Mouse (Mus musculus) kidney, embryonic 14.5 days (tissue): Measurements from ENCODE around the gene Ralb. TPM values are rescaled to one million over a fixed set of nuclear protein-coding genes. Genes with fewer than 3 reads are reported as not detected.

Source experiments
- ATAC-seq: fragments of 200-750 bp; cut with Nextera tagmentation; 2 replicates; pipeline ENCODE4 v1.8.0; 2017; ENCODE audit warnings: moderate number of reproducible peaks, mild to moderate bottlenecking, moderate TSS enrichment, moderate library complexity; ENCODE audit not compliant: low FRiP score, low TSS enrichment
- H3K27ac ChIP-seq: fragments of 300-500 bp; sonication (generic); 2 replicates; pipeline ENCODE4 v1.5.1; 2014; ENCODE audit warnings: low read depth, mild to moderate bottlenecking, low read length, moderate library complexity, mixed read lengths
- H3K27me3 ChIP-seq: fragments of 300-500 bp; sonication (generic); 2 replicates; pipeline ENCODE4 v1.6.1; 2014; ENCODE audit warnings: mild to moderate bottlenecking, low read length; ENCODE audit not compliant: control insufficient read depth, insufficient read depth
- H3K36me3 ChIP-seq: fragments of 300-500 bp; sonication (generic); 2 replicates; pipeline ENCODE4 v1.6.1; 2014; ENCODE audit warnings: low read length, mixed read lengths; ENCODE audit not compliant: control insufficient read depth, insufficient read depth
- H3K4me1 ChIP-seq: fragments of 300-500 bp; sonication (generic); 2 replicates; pipeline ENCODE4 v1.6.1; 2014; ENCODE audit warnings: low read length, mixed read lengths; ENCODE audit not compliant: control insufficient read depth, insufficient read depth
- H3K4me2 ChIP-seq: fragments of 300-500 bp; sonication (generic); replicated peaks from 2 replicates; pipeline ENCODE4 v1.6.1; 2014; ENCODE audit warnings: low read depth, mild to moderate bottlenecking, low read length
- H3K4me3 ChIP-seq: fragments of 300-500 bp; sonication (generic); 2 replicates; pipeline ENCODE4 v1.5.1; 2014; ENCODE audit warnings: mild to moderate bottlenecking, low read length
- H3K9ac ChIP-seq: fragments of 300-500 bp; sonication (generic); 2 replicates; pipeline ENCODE4 v1.6.1; 2014; ENCODE audit warnings: low read depth, mild to moderate bottlenecking, low read length, moderate library complexity
- H3K9me3 ChIP-seq: fragments of 300-500 bp; sonication (generic); 2 replicates; pipeline ENCODE4 v1.6.1; 2016; ENCODE audit warnings: low read length; ENCODE audit not compliant: control insufficient read depth
- WGBS: fragments of 180-500 bp; shearing (Covaris S2); extraction: QIAGEN DNeasy Blood & Tissue Kit; methylation state at CpG from one replicate; pipeline ENCODE4 v1.1.7; 2014; 5-methylcytosine and 5-hydroxymethylcytosine counted together
- polyA plus RNA-seq: library from polyadenylated mRNA; unstranded; fragments of >200 nt; fragmentation: Nextera tagmentation; extraction: Ambion mirVana; gene quantifications from 2 replicates; pipeline ENCODE4 v1.2.1, GENCODE M21; 2014

Ralb gene
- polyA plus RNA-seq, 1 experiment from 2014 or later: 123 TPM

GRCm38 (mm10) chr1:119518786-119519185 is 14.2 kb upstream of the Ralb start:
- Histone ChIP-seq H3K27ac (no peak overlapping the region), H3K4me2 (no peak overlapping the region), H3K36me3 (no peaks in the 10 kb centered on the region), H3K9me3 (no peaks in the 10 kb centered on the region), H3K9ac (no peak overlapping the region), H3K4me3 (no peak overlapping the region), H3K27me3 (no peaks in the 10 kb centered on the region), H3K4me1 (no peaks in the 10 kb centered on the region)
- ATAC-seq: no peak

DNA sequence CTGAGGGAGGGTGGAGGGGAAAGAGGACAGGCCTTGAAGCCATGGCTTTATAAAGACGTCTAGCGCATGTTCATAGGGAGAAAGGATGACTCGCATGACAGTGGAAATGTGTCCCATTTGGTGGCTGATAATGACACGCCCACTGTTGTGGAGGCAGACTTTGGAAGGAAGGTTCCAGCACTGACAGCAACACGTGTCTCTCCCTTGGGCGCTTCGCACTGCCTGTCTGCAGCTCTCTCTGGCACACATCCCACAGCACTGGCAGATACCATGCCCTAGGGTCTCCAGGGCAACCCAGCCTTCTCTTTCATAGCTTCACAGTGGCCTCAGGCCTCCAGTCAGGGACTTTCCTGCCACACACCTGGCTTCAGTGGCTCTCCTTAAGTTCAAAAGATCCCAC is 13.5 kb upstream of the Ralb start:
- H3K9me3 ChIP-seq: no peaks in the 10 kb centered on the region
- H3K4me2 ChIP-seq: no peak overlapping the region
- no peak overlapping the region for H3K9ac ChIP-seq
- no peak for ATAC-seq
- WGBS: 76% methylated on average over 7 of the region's 7 CpGs
- no peak overlapping the region for H3K27ac ChIP-seq
- no peaks in the 10 kb centered on the region for H3K27me3 ChIP-seq
- no peaks in the 10 kb centered on the region for H3K36me3 ChIP-seq
- no peak overlapping the region for H3K4me3 ChIP-seq
- H3K4me1 ChIP-seq: no peaks in the 10 kb centered on the region

GRCm38 (mm10) chr1:119510857-119511256 is 6.3 kb upstream of the Ralb start:
- 56% methylated on average over 8 of the region's 8 CpGs for WGBS
- H3K27ac ChIP-seq: peak overlapping the region; percentile 15; the same call in 1 of the 2 replicates
- no peak overlapping the region for H3K4me3 ChIP-seq
- H3K9me3 ChIP-seq: no peaks in the 10 kb centered on the region
- H3K27me3 ChIP-seq: no peaks in the 10 kb centered on the region
- peak; percentile 42; the same call in 1 of the 2 replicates for ATAC-seq
- H3K36me3 ChIP-seq: no peaks in the 10 kb centered on the region
- no peak overlapping the region for H3K4me2 ChIP-seq
- H3K4me1 ChIP-seq: 0 out of 2 replicates have a peak, but pooled peaks cover 8% of the 10 kb centered on the region
- H3K9ac ChIP-seq: no peak overlapping the region

DNA sequence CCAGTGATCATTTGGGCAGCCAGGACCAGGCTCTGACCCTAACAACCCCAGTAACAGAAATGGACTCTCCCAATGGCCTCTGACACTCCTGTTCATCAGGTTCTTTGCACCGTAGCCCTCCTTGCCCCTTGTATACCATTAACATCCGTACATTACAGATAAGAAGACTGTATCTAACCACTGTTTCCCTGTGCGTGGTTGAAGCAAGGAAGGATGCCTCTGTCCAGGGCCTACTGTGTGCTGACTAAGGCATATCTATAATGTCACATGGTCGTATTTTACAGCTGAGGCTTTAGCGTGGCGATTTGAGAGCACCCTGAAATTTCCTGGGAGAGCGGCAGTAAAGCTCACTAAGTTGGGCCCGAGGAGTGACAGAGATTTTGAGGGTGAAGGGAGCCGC is 5.8 kb upstream of the Ralb start:
- H3K27ac ChIP-seq: peak overlapping the region; percentile 15; the same call in 1 of the 2 replicates
- H3K9ac ChIP-seq: no peak overlapping the region
- H3K9me3 ChIP-seq: no peaks in the 10 kb centered on the region
- no peak overlapping the region for H3K4me3 ChIP-seq
- H3K4me1 ChIP-seq: peaks cover 10% of the 10 kb centered on the region; the same call in 1 of the 2 replicates
- no peaks in the 10 kb centered on the region for H3K27me3 ChIP-seq
- H3K4me2 ChIP-seq: no peak overlapping the region
- no peaks in the 10 kb centered on the region for H3K36me3 ChIP-seq
- WGBS: 54% methylated on average over 9 of the region's 9 CpGs
- no peak for ATAC-seq

- H3K9ac ChIP-seq: no peak overlapping the region
- H3K4me1 ChIP-seq: peaks cover 15% of the 10 kb centered on the region; the same call in 1 of the 2 replicates
- no peaks in the 10 kb centered on the region for H3K9me3 ChIP-seq
- H3K27me3 ChIP-seq: no peaks in the 10 kb centered on the region
- ATAC-seq: no peak
- no peaks in the 10 kb centered on the region for H3K36me3 ChIP-seq
- no peak overlapping the region for H3K4me3 ChIP-seq
- 87% methylated on average over 7 of the region's 7 CpGs for whole genome bisulfite sequencing
- no peak overlapping the region for H3K4me2 ChIP-seq
- no peak overlapping the region for H3K27ac ChIP-seq
Observed at GRCm38 (mm10) chr1:119509474-119509873, 4.9 kb upstream of the Ralb start.

GRCm38 (mm10) chr1:119508548-119508947 is 4.0 kb upstream of the Ralb start:
- Histone ChIP-seq H3K36me3 (no peaks in the 10 kb centered on the region), H3K4me3 (no peak overlapping the region), H3K4me2 (no peak overlapping the region), H3K27me3 (no peaks in the 10 kb centered on the region), H3K4me1 (peaks cover 18% of the 10 kb centered on the region; the same call in 1 of the 2 replicates), H3K9me3 (no peaks in the 10 kb centered on the region), H3K9ac (no peak overlapping the region), H3K27ac (peak overlapping the region; percentile 47; the same call in 1 of the 2 replicates)
- 57% methylated on average over 4 of the region's 4 CpGs for WGBS
- no peak for ATAC-seq

- H3K27me3 ChIP-seq: no peaks in the 10 kb centered on the region
- H3K4me2 ChIP-seq: no peak overlapping the region
- H3K4me3 ChIP-seq: no peak overlapping the region
- no peak for ATAC-seq
- WGBS: 92% methylated on average over 3 of the region's 3 CpGs
- no peaks in the 10 kb centered on the region for H3K36me3 ChIP-seq
- no peaks in the 10 kb centered on the region for H3K9me3 ChIP-seq
- no peak overlapping the region for H3K9ac ChIP-seq
- H3K27ac ChIP-seq: no peak overlapping the region
- H3K4me1 ChIP-seq: peaks cover 26% of the 10 kb centered on the region; the same call in 1 of the 2 replicates
Observed at GRCm38 (mm10) chr1:119505951-119506350, 1.4 kb upstream of the Ralb start.

DNA sequence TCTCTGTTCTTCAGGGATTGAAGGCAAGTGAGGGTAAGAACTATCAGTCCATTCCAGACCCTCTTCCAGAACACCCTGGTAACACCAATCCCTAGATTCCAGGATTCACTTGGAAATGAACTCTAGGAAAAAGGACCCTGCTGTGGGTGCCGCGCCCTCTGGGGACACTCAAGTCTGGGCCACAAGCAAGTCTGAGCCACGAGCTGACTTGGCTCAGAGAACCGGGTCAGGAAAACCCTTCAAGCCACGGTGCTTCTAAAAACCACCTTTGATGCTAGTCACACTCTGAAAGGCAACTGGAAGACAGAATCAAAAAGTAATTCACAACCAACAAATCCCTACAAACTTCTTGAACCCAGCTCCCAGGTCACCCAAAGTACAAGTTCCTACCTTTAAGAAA is 786 bp downstream of the Ralb start:
- Histone ChIP-seq H3K4me1 (peaks cover 28% of the 10 kb centered on the region; the same call in 1 of the 2 replicates), H3K9ac (peak overlapping the region; percentile 65), H3K9me3 (no peaks in the 10 kb centered on the region), H3K27ac (peak overlapping the region; percentile 13; the same call in 1 of the 2 replicates), H3K27me3 (no peaks in the 10 kb centered on the region), H3K36me3 (no peaks in the 10 kb centered on the region), H3K4me2 (peak overlapping the region; percentile 65), H3K4me3 (peak overlapping the region; percentile 73)
- WGBS: 6% methylated on average over 5 of the region's 5 CpGs
- ATAC-seq: no peak

DNA sequence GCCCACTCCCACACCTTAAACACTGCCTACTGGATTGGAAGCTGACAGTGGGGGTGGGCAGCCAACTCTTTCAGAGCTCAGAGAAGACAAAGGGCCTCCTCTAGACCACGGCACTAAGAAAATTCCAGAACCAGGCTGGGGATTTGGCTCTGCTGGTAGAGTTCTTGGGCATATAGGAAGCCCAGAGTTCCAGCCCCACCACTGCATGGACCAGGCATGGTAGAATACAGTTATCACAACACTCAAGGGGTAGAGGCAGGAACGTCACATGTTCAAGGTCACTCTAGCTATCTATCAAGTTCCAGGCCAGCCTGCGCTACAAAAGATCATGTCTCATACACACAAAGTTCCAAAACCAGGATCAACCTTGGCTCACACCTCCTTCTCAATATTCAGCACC is 1.4 kb downstream of the Ralb start:
- Histone ChIP-seq H3K4me1 (peaks cover 30% of the 10 kb centered on the region; the same call in 1 of the 2 replicates), H3K4me2 (peak overlapping the region; percentile 65), H3K9ac (peak overlapping the region; percentile 65; the same call in 1 of the 2 replicates)

More for the DNA sequence above, 1.4 kb downstream of the Ralb start:
- peak overlapping the region; percentile 73 for H3K4me3 ChIP-seq
- H3K36me3 ChIP-seq: no peaks in the 10 kb centered on the region
- ATAC-seq: no peak
- H3K9me3 ChIP-seq: no peaks in the 10 kb centered on the region
- no peaks in the 10 kb centered on the region for H3K27me3 ChIP-seq
- H3K27ac ChIP-seq: no peak overlapping the region
- 72% methylated on average over 3 of the region's 3 CpGs for WGBS
